Mouse (Mus musculus) neutrophil, adult 59 days (primary cell): ENCODE measurements around the gene Cops4. TPM values are rescaled to one million over a fixed set of nuclear protein-coding genes. Genes with fewer than 3 reads are reported as not detected.

Source experiments
- total RNA-seq, 2 experiments: library from RNA; stranded (reverse); gene quantifications; 1 replicate in 1 of 2; 2 replicates in 1 of 2; pipeline ENCODE4 v1.2.4; 2023

Gene Cops4
- 10 to 100 TPM; 32.6 to 36.9 TPM for total RNA-seq

GRCm38 (mm10) chr5:100518049-100519026 lies at the start of gene Cops4:
TSS of gene Cops4 (plus strand) at chr5:100518309.

DNA sequence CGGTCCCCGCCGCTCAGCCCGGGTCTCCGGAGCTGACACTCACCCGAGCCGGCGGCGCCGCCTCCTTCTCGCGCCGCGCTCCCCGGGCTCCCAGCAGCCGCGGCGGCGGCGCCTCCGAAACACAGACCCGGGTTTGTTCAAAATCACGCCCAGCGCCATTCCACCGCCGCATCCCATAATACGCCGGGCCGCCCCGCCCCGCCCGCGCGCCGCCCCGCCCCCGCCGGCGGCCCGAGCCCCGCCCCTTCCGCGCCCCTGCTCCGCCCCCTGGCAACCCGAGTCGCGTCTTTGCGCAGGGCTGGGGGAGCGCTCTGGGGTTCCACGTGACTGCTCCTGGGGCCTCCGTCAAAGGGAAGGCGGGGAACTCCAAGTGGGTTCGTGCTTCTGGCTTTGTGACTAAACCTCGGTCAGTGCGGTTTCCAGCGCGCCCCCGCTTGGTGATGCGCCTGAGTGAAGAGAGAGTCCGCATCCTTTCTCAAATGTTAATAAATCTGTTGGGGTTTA lies 17.6 kb upstream of the Cops4 start, which contains the start of gene Lin54:
Gene Lin54, minus strand, starts transcription at position 182 of the 504 bp plus-strand sequence.

DNA sequence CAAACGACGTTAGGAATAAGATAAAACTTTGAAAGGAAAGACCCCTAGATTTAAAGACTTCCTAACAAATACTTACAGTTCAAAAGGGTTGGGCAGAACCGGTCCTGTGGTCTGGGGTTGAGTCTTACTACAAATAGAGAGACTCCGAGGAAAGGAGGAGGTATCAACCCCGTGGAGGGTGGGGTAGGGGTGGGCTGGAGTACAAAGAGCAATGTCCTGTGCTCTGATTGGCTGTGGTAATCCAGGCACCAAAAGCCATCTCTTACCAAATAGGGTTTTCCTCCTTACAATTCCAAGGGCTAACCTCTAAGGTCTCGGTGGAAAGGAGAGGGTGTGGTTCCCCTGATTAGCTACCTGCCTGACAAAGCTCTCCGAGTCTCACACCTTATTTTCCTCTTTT lies 54.0 kb downstream of the Cops4 start, which contains the start of gene Plac8:
Gene Plac8, minus strand, starts transcription at position 177 of the 400 bp plus-strand sequence.

Other genes starting within 250 kb of the Cops4 start
- 10 to 100 TPM; 64.9 to 81.2 TPM for gene Sec31a, start 102.1 kb upstream of the Cops4 start, total RNA-seq
- gene Lin54, start 17.7 kb upstream of the Cops4 start, total RNA-seq: 10 to 100 TPM; 38.9 to 43.5 TPM
- 100 to 1,000 TPM; 565 to 648 TPM for gene Plac8, start 53.9 kb downstream of the Cops4 start, total RNA-seq
- gene Coq2, start 156.8 kb downstream of the Cops4 start, total RNA-seq: 10 to 100 TPM; 12.4 to 14.3 TPM
- 10 to 100 TPM; 15.5 to 24.6 TPM for gene Hpse, start 201.4 kb downstream of the Cops4 start, total RNA-seq